In genomic region chr7:16842645-16843063, GRCm38 (mm10) we compare ENCODE assay signal across 8 mouse cellular contexts. TPM values are rescaled to one million over a fixed set of nuclear protein-coding genes. Genes with fewer than 3 reads are reported as not detected.
DNase-seq lines count a peak whose midpoint lies in the region; ATAC-seq lines count a peak whose summit lies in the region.

Gene Prkd2, plus strand, starts transcription at chr7:16842902.

- DNase-seq in adrenal gland, adult 18-20 months (ENCODE audit: low spot score in 2 of 2), result peak; percentile 89 to 91
- peak; percentile 96 for DNase-seq in embryo, embryonic 10.5 days (ENCODE audit: low spot score)
- peak; percentile 92 for DNase-seq in gastrocnemius, postnatal 14 days
- DNase-seq in induced T-regulatory cell, adult 2 months (ENCODE audit: low read depth), result peak; percentile 92
- peak; percentile 77 to 85 for DNase-seq in left cerebral cortex, adult 8-10 months (ENCODE audit: low spot score in 2 of 2)
- peak; percentile 86 for DNase-seq in right cerebral cortex, adult 18-20 months
- DNase-seq in urinary bladder, postnatal 10 days (ENCODE audit: low spot score), result peak; percentile 70

- intact Hi-C loops in gastrocnemius, postnatal 14 days (cut with DNase I; ENCODE audit: low total_unique reads), result no loop called here

- peak; percentile 70 for ATAC-seq in megakaryocyte, adult 5-6 weeks (ENCODE audit: poor library complexity, severe bottlenecking)

RNA-seq across cellular contexts. Expression of gene Prkd2, which starts in this region (rescaled TPM):
- 10 to 100 TPM; 13.9 to 23.3 TPM for total RNA-seq in adrenal gland, adult 18-20 months (2021)
- total RNA-seq in gastrocnemius, postnatal 14 days (2021), result 10 to 100 TPM in 1 of 2 experiments, 1 to 10 TPM in 1; 8.5 to 11.8 TPM
- total RNA-seq in left cerebral cortex, adult 8-10 months (2022), result 1 to 10 TPM; 4.2 to 6.8 (median 5.5) TPM
- 8.8 and 14.0 TPM in 2 replicates for total RNA-seq in megakaryocyte, adult 5-6 weeks (2015)
- total RNA-seq in megakaryocyte, adult 5-6 weeks (2017), result 9.4 and 10.1 TPM in 2 replicates

Comparison
In these comparisons a context has a peak if more than half of its experiments do, and no peak if none do; other contexts are left out.
1. Peak in every context shown above with its lines: DNase-seq and ATAC-seq.